Mouse (Mus musculus): ENCODE measurements around the gene Ifna2. TPM values are rescaled to one million over a fixed set of nuclear protein-coding genes. Genes with fewer than 3 reads are reported as not detected.

Gene Ifna2
- polyA plus RNA-seq, 1 experiment from 2014 or later: not detected

DNA sequence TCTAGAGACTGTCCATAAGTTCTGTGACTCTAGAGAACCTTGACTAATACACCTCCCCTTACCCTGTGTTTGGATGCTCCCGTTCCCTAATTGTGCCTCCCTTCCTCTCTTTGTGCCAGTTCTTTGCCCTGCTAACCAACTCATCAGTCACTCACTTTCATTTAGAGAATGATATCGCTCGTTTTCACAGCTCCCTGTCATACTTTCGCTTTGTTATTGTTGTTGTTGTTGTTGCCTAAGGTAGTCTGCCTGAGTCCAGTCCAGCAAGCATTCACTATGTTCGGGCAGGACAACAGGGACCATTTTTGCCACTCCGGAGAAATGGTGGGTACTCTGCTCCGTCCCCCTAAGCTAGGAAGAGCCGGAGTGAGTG is 43.0 kb downstream of the Ifna2 start:
- peak overlapping the region; percentile 47 for H3K4me2 ChIP-seq
- no peak overlapping the region for H3K27ac ChIP-seq (ENCODE audit: low read depth, low read length)
- H3K36me3 ChIP-seq (ENCODE audit: control insufficient read depth, insufficient read depth, low read length): no peaks in the 10 kb centered on the region
- H3K27me3 ChIP-seq (replicated peaks; ENCODE audit: control insufficient read depth, insufficient read depth, low read length): no peaks in the 10 kb centered on the region
- no peaks in the 10 kb centered on the region for H3K9me3 ChIP-seq (ENCODE audit: control insufficient read depth, low read length)
- DNase-seq (ENCODE audit: low spot score): no peak
- no peaks in the 10 kb centered on the region for H3K4me1 ChIP-seq (replicated peaks; ENCODE audit: control insufficient read depth, insufficient read depth, low read length)
- 67% methylated on average over 8 of the region's 8 CpGs for WGBS
- H3K4me3 ChIP-seq (ENCODE audit: low read depth, low read length): peak overlapping the region; percentile 29; the same call in 1 of the 2 replicates
- no peak for ATAC-seq (replicated peaks; ENCODE audit: low FRiP score)
- H3K9ac ChIP-seq (ENCODE audit: low read depth, low read length): no peak overlapping the region

DNA sequence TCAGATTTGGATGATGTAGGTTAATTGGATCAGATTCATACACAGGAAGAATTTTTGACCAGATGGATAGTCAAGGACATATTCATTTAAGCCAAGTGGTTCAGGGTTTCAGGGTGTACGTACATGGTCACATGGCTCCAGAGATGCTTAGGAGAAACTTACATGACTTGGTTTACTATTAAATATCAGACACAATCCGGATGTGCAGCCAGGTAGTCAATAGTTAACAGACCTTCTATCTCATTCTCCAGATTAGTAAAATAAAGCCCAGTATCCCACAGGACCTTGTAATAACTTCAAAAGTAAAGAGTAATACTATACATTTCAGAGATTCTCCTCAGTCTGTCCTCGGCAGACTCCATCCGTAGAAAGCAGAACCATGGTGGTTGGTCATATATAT is 49.4 kb downstream of the Ifna2 start, which contains the start of gene C87499:
Gene C87499 (minus strand): TSS at position 101 of the 400 bp plus-strand sequence.
- Histone ChIP-seq H3K27me3 (replicated peaks; ENCODE audit: control insufficient read depth, insufficient read depth, low read length) (no peaks in the 10 kb centered on the region), H3K27ac (ENCODE audit: low read depth, low read length) (no peak within 1 kb of the TSS), H3K36me3 (ENCODE audit: control insufficient read depth, insufficient read depth, low read length) (no peaks in the 10 kb centered on the region), H3K4me1 (replicated peaks; ENCODE audit: control insufficient read depth, insufficient read depth, low read length) (no peaks in the 10 kb centered on the region), H3K9me3 (ENCODE audit: control insufficient read depth, low read length) (no peaks in the 10 kb centered on the region), H3K4me3 (ENCODE audit: low read depth, low read length) (no peak within 1 kb of the TSS), H3K9ac (ENCODE audit: low read depth, low read length) (no peak within 1 kb of the TSS), H3K4me2 (no peak within 1 kb of the TSS)
- DNase-seq (ENCODE audit: low spot score) (no peak), ATAC-seq (replicated peaks; ENCODE audit: low FRiP score) (no peak)
- WGBS: 86% methylated on average over 4 of the region's 4 CpGs

Other genes starting within 250 kb of the Ifna2 start
- gene Hacd4, start 245.0 kb downstream of the Ifna2 start, polyA plus RNA-seq (2014; fragmentation: Nextera tagmentation; extraction: Ambion mirVana): 6.3 and 7.2 TPM in 2 replicates
- gene Ifnb1, start 161.1 kb downstream of the Ifna2 start, polyA plus RNA-seq (2014; fragmentation: Nextera tagmentation; extraction: Ambion mirVana): not detected in 2 replicates
- not detected in 2 replicates for gene Ifna15, start 125.7 kb downstream of the Ifna2 start, polyA plus RNA-seq (2014; fragmentation: Nextera tagmentation; extraction: Ambion mirVana)
- not detected in 2 replicates for gene Ifna14, start 112.1 kb downstream of the Ifna2 start, polyA plus RNA-seq (2014; fragmentation: Nextera tagmentation; extraction: Ambion mirVana)
- gene Ifna9, start 91.5 kb downstream of the Ifna2 start, polyA plus RNA-seq (2014; fragmentation: Nextera tagmentation; extraction: Ambion mirVana): not detected in 2 replicates
- not detected in 2 replicates for gene Ifna12, start 80.5 kb downstream of the Ifna2 start, polyA plus RNA-seq (2014; fragmentation: Nextera tagmentation; extraction: Ambion mirVana)
- not detected in 2 replicates for gene C87499, start 49.5 kb downstream of the Ifna2 start, polyA plus RNA-seq (2014; fragmentation: Nextera tagmentation; extraction: Ambion mirVana)
- gene Ifna13, start 39.5 kb downstream of the Ifna2 start, polyA plus RNA-seq (2014; fragmentation: Nextera tagmentation; extraction: Ambion mirVana): not detected in 2 replicates
- gene Ifna16, start 7.0 kb downstream of the Ifna2 start, polyA plus RNA-seq (2014; fragmentation: Nextera tagmentation; extraction: Ambion mirVana): not detected in 2 replicates
- not detected in 2 replicates for gene Ifnab, start 7.4 kb upstream of the Ifna2 start, polyA plus RNA-seq (2014; fragmentation: Nextera tagmentation; extraction: Ambion mirVana)
- 0.85 and 0.96 TPM in 2 replicates for gene Gm26566, start 37.9 kb upstream of the Ifna2 start, polyA plus RNA-seq (2014; fragmentation: Nextera tagmentation; extraction: Ambion mirVana)
- gene Klhl9, start 38.6 kb upstream of the Ifna2 start, polyA plus RNA-seq (2014; fragmentation: Nextera tagmentation; extraction: Ambion mirVana): 65.1 and 72.9 TPM in 2 replicates
- not detected in 2 replicates for gene Gm13271, start 71.0 kb upstream of the Ifna2 start, polyA plus RNA-seq (2014; fragmentation: Nextera tagmentation; extraction: Ambion mirVana)
- not detected in 2 replicates for gene Gm13283, start 76.2 kb upstream of the Ifna2 start, polyA plus RNA-seq (2014; fragmentation: Nextera tagmentation; extraction: Ambion mirVana)
- not detected in 2 replicates for gene Gm13290, start 89.9 kb upstream of the Ifna2 start, polyA plus RNA-seq (2014; fragmentation: Nextera tagmentation; extraction: Ambion mirVana)
- not detected in 2 replicates for gene Gm13289, start 93.0 kb upstream of the Ifna2 start, polyA plus RNA-seq (2014; fragmentation: Nextera tagmentation; extraction: Ambion mirVana)
- gene Gm13272, start 95.9 kb upstream of the Ifna2 start, polyA plus RNA-seq (2014; fragmentation: Nextera tagmentation; extraction: Ambion mirVana): not detected in 2 replicates
- not detected in 2 replicates for gene Ifnz, start 98.2 kb upstream of the Ifna2 start, polyA plus RNA-seq (2014; fragmentation: Nextera tagmentation; extraction: Ambion mirVana)
- gene Gm13276, start 101.8 kb upstream of the Ifna2 start, polyA plus RNA-seq (2014; fragmentation: Nextera tagmentation; extraction: Ambion mirVana): not detected in 2 replicates
- gene Gm13277, start 104.7 kb upstream of the Ifna2 start, polyA plus RNA-seq (2014; fragmentation: Nextera tagmentation; extraction: Ambion mirVana): not detected in 2 replicates
- gene Gm13278, start 107.6 kb upstream of the Ifna2 start, polyA plus RNA-seq (2014; fragmentation: Nextera tagmentation; extraction: Ambion mirVana): not detected in 2 replicates
- gene Gm13275, start 110.6 kb upstream of the Ifna2 start, polyA plus RNA-seq (2014; fragmentation: Nextera tagmentation; extraction: Ambion mirVana): not detected in 2 replicates
- gene Gm13279, start 113.5 kb upstream of the Ifna2 start, polyA plus RNA-seq (2014; fragmentation: Nextera tagmentation; extraction: Ambion mirVana): not detected in 2 replicates
- 0.26 and 0.66 TPM in 2 replicates for gene Gm13285, start 115.8 kb upstream of the Ifna2 start, polyA plus RNA-seq (2014; fragmentation: Nextera tagmentation; extraction: Ambion mirVana)
- not detected in 2 replicates for gene Gm13287, start 119.3 kb upstream of the Ifna2 start, polyA plus RNA-seq (2014; fragmentation: Nextera tagmentation; extraction: Ambion mirVana)
- gene Gm13288, start 121.6 kb upstream of the Ifna2 start, polyA plus RNA-seq (2014; fragmentation: Nextera tagmentation; extraction: Ambion mirVana): not detected in 2 replicates
- not detected in 2 replicates for gene Ifna7, start 132.3 kb upstream of the Ifna2 start, polyA plus RNA-seq (2014; fragmentation: Nextera tagmentation; extraction: Ambion mirVana)
- gene Ifna11, start 136.0 kb upstream of the Ifna2 start, polyA plus RNA-seq (2014; fragmentation: Nextera tagmentation; extraction: Ambion mirVana): not detected in 2 replicates
- gene Ifna6, start 143.5 kb upstream of the Ifna2 start, polyA plus RNA-seq (2014; fragmentation: Nextera tagmentation; extraction: Ambion mirVana): not detected in 2 replicates
- not detected in 2 replicates for gene Ifna5, start 151.6 kb upstream of the Ifna2 start, polyA plus RNA-seq (2014; fragmentation: Nextera tagmentation; extraction: Ambion mirVana)
- not detected in 2 replicates for gene Ifna4, start 157.9 kb upstream of the Ifna2 start, polyA plus RNA-seq (2014; fragmentation: Nextera tagmentation; extraction: Ambion mirVana)
- gene Ifna1, start 166.2 kb upstream of the Ifna2 start, polyA plus RNA-seq (2014; fragmentation: Nextera tagmentation; extraction: Ambion mirVana): not detected in 2 replicates
- gene Ifne, start 196.3 kb upstream of the Ifna2 start, polyA plus RNA-seq (2014; fragmentation: Nextera tagmentation; extraction: Ambion mirVana): not detected in 2 replicates

All from liver, embryonic 11.5 days (tissue).